Mouse (Mus musculus): ENCODE results near the gene Sdhaf1.
A peak's percentile ranks its signal among the peaks of the same experiment; 100 is the strongest.

Sdhaf1 gene

DNA sequence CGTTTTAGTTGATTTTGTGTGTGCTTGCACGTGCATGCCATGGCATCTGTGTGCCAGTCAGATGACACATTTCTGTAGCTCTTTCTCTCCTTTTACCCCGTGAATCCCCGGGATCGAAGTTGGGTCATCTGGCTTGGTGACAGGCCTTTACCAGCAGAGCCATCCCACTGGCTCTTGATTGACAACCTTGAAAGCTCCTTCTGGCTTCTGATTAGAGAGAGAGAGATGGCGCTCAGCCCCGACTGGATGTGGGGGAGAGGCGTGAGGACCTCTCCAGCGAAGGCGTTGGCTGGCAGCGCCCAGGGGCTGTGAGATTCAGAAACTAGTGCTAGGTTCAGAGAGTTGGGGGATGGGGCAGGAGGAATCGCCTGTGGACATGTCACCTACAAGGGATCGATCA, 29.9 kb downstream of the Sdhaf1 start:
- DNase-seq (ENCODE audit: low spot score) = no peak

DNA sequence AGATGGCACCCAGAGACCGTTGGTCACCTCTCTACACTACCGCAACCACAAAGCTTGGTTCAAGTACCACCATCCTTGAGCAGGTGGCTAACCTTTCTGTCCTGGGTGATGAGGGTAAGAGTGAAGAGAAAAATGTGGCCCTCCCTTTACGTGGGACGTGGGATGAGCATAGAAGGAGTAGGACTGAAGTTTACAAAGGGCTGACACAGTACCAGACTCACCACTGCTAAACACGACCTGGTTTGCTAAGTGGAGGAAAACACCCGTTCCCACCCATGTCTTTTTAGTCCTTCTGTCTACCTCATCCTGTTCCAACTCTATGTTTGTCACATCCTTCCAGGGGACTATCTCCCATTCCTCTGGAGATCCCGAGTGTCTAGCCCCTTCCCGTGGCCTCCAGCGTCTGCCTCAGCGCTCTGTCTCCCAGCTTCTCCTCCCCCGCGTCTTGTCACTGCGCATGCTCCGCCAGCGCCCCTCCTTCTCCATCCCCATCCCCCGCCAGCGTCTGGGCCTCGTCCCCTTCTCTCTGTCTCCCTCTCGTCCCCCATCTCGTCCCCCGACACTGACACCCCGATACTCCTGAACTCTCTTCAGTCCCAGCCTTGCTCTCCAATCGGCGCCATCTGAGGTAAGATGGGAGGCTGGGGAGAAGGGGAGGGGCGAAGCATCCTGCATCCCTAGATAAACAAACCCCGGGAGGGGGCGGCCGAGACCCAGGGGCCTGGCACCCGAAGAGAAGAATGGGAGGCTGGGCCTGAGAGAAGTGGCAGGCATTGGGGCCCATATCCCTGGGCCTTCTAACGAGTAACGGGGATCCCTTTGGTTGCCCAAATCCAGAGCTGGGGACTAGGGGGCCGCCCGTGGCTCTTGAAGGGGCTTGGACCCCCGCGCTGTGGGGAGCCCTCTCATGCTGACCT, 32.2 kb downstream of the Sdhaf1 start, which contains the start of gene Clip3:
Gene Clip3, plus strand, starts transcription at position 514 of the 917 bp plus-strand sequence.
- DNase-seq (ENCODE audit: low spot score) = peak; percentile 88

DNA sequence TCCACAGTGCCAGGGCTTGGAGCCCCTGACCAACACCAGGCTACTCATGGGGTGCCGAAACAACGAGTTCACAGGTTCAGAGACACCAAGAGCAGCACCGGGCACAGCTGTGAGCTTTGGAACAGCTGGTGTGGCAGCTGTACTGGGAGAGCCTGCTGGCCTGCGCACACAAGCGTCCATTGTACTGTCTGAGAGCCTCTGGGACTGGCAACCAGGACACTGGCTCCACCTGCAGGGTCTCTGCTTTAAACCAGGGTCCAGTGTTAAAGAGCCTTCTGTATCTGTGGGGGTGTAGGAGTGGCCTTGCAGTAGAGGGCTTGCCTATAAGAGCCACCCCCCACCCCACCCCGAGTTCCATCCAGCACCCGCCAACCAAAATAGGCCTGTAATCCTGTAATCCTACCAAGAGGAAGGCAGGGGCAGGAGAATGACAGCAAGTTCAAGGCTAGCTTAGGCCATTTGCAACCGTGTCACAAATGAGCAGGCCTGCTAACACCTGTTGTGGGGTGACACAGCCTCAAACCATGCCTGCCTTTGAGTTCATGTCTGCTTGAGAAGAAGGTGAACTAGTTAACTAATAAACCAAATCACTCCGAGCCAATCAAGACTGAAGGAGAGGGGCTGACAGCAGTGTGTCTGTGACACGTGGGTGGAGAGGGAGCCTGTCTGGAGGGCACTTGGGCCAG, 33.8 kb downstream of the Sdhaf1 start:
- DNase-seq (ENCODE audit: low spot score) = peak; percentile 47

DNA sequence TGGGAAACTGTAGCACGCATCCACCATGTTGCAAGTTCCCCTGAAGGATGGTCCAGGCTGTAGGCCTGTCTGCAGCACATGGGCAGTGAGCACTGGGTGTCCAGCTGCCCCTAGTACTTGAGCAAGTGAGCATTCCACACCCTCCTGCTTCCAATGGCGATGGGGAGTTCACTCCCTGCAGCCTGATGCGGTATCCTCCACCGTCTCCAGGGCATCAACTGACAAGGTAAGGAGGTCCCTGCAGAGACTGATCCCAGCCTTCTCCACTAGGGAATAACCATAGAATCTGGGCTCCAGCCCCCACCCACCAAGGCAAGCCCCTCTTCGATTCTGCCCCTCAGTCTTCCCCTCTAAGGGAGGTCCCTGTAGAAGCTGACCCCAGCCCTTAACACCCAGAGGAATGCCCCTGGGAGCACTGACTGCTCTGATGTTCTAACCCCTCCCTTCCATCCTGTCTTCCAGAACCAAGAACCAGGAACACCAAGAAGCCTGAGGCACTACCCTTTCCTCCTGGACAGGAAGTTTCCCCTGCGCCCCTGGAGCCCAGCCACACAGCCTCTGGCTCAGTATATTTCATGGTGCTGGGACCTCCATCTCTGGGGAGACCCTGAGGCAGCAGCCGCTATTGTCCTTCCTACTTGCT, 34.5 kb downstream of the Sdhaf1 start:
- no peak for DNase-seq (ENCODE audit: low spot score)

DNA sequence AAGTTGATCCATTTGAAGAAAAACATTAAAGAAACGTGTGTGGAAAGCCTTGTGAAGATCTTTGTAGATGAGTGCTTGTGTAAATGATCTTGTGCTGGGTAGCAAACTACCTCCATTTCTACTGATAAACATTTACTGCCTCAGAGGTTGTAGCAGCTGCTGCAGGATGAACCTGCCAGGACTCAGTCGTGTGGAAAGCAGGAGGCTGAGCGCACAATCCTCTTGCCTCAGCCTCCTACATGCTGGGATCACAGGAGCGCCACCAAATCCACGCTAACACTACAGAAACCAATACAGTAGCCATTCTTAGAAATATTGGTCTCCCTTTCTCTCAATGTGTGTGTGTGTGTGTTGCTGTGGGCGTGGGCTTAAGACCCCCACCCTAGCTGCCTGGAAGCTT, 35.6 kb downstream of the Sdhaf1 start:
- no peak for DNase-seq (ENCODE audit: low spot score)

DNA sequence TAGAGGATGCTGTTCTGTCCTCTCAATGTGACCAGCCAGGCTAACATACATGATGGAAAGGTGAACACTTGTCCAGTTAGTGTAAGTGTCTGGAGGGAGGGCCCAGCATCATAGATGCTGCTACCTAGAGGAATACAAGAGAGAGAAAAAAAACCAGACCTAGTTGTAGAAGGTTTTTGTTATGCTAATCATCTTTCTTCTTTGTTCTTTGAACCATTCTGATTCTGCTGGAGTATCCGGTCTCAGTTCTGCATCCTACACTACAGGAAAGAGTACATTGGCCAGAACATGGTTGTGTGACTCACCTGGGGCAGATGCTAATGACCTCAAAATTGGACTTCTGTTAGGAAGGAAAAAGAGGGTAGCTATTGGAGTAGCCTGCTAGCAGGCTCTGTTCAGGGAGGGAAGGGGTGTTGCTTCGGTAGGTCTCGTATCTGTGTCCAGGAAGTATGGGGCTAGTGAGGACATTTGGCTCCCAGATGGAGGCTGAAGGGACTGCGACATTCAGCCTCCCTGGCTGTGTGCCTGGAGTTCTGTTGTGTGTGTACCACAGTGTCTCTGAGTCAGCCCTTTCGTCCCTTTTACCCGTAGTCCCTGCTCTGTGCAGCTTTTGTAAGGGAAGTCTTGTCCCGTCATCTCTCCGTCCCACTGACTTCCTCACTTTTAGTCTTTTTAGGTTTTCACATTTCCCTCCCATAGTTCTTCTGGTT, 36.8 kb downstream of the Sdhaf1 start:
- no peak for DNase-seq (ENCODE audit: low spot score)

DNA sequence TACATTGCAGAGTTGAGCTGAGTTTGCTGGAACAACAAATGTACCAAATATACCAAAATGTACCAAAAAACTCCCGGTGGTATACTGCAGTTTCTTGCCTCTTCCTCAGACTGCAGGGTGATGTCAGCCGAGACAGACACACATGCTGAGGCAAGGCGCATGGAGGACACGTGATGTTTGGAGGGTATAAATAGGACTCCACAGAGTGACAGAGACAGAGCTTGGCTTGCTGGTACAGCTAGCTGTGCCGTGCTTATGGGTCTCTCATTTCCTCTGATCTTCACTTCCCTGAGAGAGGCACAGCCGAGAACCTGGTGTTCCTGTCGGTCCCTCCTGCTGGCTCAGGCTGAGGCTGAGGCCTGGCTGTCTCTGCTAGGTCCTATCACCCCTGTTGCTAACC, 41.0 kb downstream of the Sdhaf1 start:
- DNase-seq (ENCODE audit: low spot score) = no peak

DNA sequence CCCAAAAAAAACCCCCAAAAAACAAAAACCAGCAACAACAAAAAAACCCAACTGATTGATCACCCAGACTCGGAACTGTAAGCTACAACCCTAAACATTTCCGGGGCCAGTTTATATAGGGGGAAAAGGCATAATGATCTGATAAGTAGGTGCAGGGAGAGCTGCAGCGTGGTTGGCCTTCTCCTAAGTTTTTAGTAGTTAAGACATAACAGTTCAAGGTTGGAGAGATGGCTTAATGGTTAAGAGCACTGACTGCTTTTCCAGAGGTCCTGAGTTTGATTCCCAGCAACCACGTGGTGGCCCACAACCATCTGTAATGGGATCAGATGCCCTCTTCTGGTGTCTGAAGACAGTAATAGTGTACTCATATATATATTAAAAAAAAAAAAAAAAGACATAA, 42.2 kb downstream of the Sdhaf1 start:
- no peak for DNase-seq (ENCODE audit: low spot score)

DNA sequence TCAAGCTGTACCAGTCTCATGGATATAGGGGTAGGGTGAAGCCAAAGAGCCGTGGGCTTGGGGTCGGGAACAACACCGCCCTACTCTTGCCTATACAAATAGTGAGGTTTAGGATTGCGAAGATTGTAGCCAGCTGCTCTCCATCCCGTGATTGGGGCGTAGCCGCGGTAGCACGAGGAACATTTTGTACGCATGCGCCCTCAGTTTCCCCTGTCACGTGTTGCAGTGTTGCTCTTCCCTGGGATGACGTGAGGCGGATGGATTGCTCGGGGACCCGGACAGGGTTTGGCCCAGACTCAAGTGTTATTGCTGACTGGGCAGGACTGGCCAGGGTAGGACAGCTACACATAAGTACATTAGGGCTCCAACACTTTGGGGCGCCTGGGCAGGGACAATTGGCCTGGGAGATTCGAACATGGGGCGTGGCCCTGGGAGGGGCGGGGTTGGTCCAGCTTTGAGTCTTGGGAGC, 43.0 kb downstream of the Sdhaf1 start:
- peak; percentile 90 for DNase-seq (ENCODE audit: low spot score)

DNA sequence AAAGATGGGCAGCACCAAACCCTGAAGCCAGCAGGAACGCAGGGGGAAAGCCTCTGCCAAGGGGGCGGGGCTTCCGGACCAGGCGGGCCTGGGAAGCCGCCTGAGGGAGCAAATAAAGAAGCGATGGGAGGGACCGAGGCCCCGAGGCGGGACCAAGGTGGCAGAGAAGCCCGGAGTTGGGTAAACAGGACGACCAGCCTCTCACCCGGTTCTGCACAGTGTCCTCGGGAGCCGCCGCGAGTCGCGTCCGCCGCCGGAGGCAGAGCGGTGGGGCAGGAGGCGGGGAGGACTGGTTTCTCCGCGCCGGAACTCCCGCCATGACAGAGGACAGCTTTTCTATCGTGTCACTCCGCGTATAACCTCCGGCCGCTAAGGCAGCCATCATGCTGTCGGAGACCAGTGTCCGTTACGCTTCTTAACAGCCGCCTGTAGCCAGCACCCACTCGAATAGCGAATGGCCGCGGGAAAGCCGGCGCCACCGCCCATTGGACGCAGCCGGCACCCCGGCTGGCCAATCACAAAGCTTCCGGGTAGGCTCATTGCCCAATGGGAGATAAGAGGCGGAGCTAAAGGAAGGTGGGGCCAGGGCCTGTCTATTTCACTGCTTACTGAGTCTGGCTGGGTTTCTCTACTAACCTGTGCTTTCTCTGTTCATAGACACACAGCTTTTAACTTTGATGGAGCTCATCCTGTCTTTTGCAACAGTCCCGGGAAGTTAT, 43.6 kb downstream of the Sdhaf1 start, which contains the start of the genes Thap8 and Wdr62:
Gene Thap8, plus strand, starts transcription at position 144 of the 719 bp plus-strand sequence.
Gene Wdr62, minus strand, starts transcription at position 469 of the 719 bp plus-strand sequence.
- peak; percentile 96 for DNase-seq (ENCODE audit: low spot score)

DNA sequence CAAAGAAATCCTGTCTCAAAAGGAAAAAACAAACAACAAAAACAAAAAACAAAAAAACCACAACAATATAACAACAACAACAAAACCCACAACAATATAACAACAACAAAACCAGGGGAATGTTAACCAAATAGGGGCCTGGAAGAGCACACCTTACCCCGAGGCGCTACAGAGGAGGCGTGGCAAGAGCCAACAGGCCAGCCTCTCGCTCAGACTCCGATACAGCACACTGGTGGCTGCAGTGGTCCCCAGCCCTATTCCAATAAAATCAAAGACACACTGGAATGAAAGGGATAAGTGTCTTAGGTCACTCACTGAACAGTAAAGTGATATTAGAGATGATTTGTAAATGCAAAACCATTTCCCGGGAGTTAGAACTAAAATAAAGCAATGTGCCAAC, 44.2 kb downstream of the Sdhaf1 start:
- no peak for DNase-seq (ENCODE audit: low spot score)

DNA sequence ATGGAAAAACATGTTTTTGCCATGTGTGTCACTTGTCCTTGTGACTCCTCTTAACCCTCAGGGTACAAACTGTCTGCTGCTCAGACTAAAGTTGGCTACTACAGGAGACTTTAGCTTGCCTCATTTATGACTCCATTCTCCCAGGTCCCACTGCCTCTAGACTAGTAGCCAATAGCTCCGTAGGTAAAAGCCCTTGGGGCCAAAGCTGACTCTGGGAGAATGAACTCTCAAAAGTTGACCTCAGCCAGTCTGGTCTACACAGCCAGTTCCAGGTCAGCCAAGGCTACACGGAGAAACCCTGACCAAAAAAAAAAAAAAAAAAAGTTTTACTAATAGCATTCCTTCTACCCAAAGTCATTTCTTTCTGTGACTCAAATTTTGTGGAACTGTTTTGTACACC, 44.8 kb downstream of the Sdhaf1 start:
- no peak for DNase-seq (ENCODE audit: low spot score)

DNA sequence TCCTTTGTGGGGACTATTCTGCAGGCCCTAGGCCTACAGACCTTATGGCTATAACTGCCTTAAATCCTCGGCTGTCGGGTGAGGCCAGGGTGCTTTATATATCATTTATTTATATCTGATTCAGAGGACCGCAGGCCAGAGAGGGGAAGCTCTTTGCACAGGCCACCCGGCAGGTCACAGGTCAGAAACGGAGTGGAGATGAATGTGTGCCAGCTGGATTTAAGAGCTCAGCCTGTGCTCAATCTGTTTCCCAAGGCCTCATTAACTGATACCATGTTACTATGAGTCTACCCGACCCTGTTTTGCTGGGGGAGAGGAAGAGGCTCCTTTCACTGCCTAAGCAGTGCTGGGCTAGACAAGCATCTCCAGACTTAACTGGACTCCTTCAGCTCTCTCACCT, 49.3 kb downstream of the Sdhaf1 start:
- DNase-seq (ENCODE audit: low spot score) = no peak

Data from retina, embryonic 14.5 days (tissue).